Mouse (Mus musculus) bone marrow, adult 2 months (tissue): ENCODE data around the gene Grik3. TPM values are rescaled to one million over a fixed set of nuclear protein-coding genes. Genes with fewer than 3 reads are reported as not detected.

ENCODE experiments used
- H3K27ac ChIP-seq: fragments of 200-500 bp; 2 replicates; pipeline ENCODE4 v1.5.1; 2012; ENCODE audit warnings: low read depth, mild to moderate bottlenecking, control low read depth, inconsistent platforms, low read length; ENCODE audit not compliant: control insufficient read depth, poor library complexity, insufficient read depth
- H3K4me1 ChIP-seq: fragments of 200-500 bp; 2 replicates; pipeline ENCODE4 v1.6.1; 2011; ENCODE audit warnings: low read length; ENCODE audit not compliant: control insufficient read depth, insufficient read depth
- H3K4me3 ChIP-seq: fragments of 200-500 bp; replicated peaks from 2 replicates; pipeline ENCODE3; 2011; ENCODE audit warnings: mild to moderate bottlenecking, low read depth, low read length, control low read depth; ENCODE audit not compliant: control insufficient read depth
- CTCF ChIP-seq: fragments of 200-500 bp; IDR thresholded peaks from 2 replicates; pipeline ENCODE4 v1.5.1; 2011; ENCODE audit warnings: low read length, control low read depth; ENCODE audit not compliant: control insufficient read depth, insufficient read depth
- POLR2A ChIP-seq: fragments of 200-500 bp; IDR thresholded peaks from 2 replicates; pipeline ENCODE4 v1.6.1; 2011; ENCODE audit warnings: low read depth, mild to moderate bottlenecking, control low read depth, low read length, borderline replicate concordance; ENCODE audit not compliant: control insufficient read depth
- WGBS: fragments of 180-500 bp; shearing (Covaris S2); methylation state at CpG from one replicate; pipeline ENCODE4 v1.1.7; 2018; 5-methylcytosine and 5-hydroxymethylcytosine counted together
- polyA plus RNA-seq: library from polyadenylated mRNA; stranded (reverse); fragments of >200 nt; gene quantifications from 2 replicates; pipeline ENCODE4 v1.2.4, GENCODE M21; 2011; ENCODE audit warnings: low replicate concordance; ENCODE audit not compliant: missing spikeins, insufficient read depth, insufficient read length

The Grik3 gene
- polyA plus RNA-seq, 1 experiment = 0.45 TPM

DNA sequence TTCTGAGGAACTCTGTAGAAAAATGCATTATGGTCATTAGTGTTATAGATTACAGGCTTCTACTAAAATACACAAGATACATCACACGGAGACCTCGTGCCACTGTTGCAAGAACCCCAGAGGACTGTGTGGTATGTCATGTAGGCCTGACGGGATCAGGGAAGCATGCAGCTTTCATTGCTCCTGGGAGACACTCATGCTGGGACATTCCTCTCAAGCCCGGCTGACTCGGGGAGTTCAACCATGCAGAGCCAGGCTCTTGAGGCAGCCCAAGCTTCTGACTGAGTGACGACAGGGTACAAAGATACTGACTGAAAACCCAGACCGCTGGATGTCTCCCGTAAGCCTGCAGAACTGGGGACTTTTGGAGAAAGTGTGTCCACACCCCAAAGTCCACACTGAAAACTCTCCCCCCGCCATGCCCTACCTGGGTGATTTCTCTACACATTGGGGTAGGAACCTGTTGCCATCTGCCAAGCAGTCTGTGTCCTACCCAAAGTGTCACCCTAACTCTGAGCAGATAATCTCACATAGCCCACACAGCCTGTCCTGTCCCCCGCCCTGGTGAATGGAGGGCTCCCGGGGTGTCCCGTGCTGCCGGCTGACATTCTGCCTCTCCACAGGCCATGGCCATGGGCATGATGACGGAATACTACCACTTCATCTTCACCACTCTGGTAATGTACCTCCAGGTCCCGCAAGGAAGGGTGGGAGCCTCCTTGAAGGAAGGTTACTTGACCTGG lies 150.6 kb downstream of the Grik3 start:
- Histone ChIP-seq H3K4me3 (no peak overlapping the region), H3K4me1 (no peaks in the 10 kb centered on the region), H3K27ac (no peak overlapping the region)
- 88% methylated on average over 15 of the region's 15 CpGs for WGBS
- TF ChIP-seq POLR2A (no peak), CTCF (no peak)

DNA sequence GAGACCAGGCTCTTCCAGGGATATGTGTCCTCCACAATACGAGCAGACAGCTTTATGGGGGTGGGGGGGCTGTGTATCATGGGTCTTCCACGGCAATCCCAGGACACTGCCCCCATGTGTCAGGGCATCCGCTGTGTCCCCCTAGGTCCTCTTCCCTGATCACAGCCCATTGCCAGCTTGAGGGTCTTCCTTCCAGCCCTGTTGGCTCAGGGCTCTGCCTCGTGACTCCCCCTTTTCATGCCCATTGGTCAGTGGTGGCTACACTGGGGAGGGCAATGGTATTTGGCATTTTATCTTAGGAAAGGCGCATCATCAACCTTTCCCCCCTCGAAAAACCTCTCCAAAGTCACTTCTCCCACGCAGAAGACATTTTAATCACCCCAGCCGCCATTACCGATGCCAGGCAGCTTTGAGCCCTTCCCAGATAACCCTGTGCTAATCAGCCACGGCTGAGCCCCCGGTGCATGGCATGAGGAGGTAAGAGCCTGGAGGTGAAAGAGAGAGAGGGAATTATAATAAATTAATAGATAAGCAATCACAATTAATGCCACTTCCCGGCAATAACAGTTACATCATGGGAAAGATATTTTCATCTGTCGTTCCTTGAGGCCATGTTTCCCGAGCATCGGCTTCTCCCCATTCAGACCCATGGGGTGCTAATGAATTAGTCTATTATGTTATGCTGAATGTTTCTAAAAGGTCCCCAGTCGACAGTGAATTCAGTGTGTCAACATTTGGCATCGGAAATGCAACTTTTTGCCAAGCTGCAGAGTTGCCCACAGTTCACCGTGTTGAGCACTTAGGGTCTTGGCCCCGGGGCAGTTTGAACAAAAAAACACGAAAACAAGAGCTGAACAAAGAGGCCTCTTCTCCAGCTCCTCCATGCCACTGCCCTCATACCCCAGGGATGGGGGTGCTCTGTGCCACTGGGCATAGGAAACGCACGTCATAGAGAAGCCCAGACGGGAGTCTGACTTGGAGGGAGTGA lies 154.4 kb downstream of the Grik3 start:
- H3K4me3 ChIP-seq = no peak overlapping the region
- TF ChIP-seq CTCF (no peak), POLR2A (no peak)
- H3K27ac ChIP-seq = no peak overlapping the region
- 84% methylated on average over 23 of the region's 23 CpGs for WGBS
- H3K4me1 ChIP-seq = no peaks in the 10 kb centered on the region

DNA sequence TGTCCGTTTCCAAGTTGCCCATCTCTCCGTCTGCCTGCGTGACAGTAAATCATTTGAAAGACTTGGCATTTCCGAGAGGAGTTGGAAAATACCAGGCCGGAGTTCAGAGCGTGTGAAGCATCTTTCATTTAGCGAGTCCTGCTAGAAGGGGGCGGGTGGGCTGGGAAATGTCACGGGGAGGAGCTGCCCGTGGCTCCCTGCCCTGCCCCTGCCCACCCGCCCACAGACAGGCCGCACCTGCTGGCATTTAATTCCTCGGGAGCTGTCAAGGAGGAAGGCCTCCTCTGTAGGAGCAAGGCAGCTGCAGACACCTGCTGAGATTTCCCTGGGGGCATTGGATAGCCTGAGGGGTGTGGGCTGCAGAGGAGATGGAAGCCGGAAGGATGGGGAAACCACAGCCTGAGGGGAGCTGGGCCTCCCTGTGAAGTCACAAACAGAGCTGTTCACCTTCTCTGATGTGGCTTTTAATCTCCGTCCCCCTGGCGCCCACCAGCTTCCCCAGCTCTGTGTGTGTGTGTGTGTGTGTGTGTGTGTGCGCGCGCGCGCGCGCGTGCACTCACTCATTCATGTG lies 161.3 kb downstream of the Grik3 start:
- H3K4me1 ChIP-seq = no peaks in the 10 kb centered on the region
- no peak overlapping the region for H3K4me3 ChIP-seq
- no peak overlapping the region for H3K27ac ChIP-seq
- WGBS = 36% methylated on average over 24 of the region's 24 CpGs
- no peak for TF ChIP-seq POLR2A

DNA sequence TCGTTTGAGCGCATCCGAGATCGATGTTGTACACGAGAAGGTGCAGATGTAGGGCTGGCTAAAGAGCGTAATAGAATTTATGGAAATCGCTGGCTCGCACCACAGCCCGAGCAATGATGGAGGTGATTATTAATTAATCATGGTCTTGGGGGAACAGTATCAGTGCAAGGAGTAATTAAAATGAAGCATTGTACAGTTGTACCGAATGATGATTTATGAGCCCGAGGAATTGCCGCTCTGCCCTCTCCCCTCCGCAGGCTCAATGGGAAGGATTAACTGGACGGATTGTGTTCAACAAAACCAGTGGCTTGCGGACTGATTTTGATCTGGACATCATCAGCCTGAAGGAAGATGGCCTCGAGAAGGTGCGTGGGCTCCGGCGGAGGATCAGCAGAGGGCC lies 165.5 kb downstream of the Grik3 start:
- WGBS = 88% methylated on average over 19 of the region's 19 CpGs
- TF ChIP-seq CTCF = no peak
- TF ChIP-seq POLR2A = no peak
- no peaks in the 10 kb centered on the region for H3K4me1 ChIP-seq
- no peak overlapping the region for H3K4me3 ChIP-seq
- H3K27ac ChIP-seq = no peak overlapping the region

DNA sequence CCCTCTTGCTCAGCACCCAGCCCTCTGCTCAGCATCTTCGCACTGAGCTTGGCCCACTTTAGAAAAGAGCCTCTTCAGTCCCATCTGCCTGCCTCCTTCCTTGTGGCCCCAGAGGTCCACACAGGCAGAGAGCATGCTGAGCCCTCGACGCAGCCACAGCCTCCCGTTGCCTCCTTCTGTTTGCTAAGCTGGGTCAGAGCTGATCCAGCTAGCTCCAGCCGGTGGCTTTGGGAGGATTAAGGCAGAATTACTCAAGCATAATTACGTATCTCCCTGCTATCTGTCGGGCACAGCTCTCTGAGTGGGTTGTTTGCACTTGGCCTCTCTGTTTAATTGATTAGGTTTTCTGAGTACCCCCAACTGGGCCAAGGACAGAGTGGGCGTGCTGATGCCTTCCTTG lies 167.9 kb downstream of the Grik3 start:
- no peak overlapping the region for H3K4me3 ChIP-seq
- TF ChIP-seq POLR2A = no peak
- TF ChIP-seq CTCF = no peak
- H3K4me1 ChIP-seq = no peaks in the 10 kb centered on the region
- WGBS = 74% methylated on average over 8 of the region's 8 CpGs
- no peak overlapping the region for H3K27ac ChIP-seq

DNA sequence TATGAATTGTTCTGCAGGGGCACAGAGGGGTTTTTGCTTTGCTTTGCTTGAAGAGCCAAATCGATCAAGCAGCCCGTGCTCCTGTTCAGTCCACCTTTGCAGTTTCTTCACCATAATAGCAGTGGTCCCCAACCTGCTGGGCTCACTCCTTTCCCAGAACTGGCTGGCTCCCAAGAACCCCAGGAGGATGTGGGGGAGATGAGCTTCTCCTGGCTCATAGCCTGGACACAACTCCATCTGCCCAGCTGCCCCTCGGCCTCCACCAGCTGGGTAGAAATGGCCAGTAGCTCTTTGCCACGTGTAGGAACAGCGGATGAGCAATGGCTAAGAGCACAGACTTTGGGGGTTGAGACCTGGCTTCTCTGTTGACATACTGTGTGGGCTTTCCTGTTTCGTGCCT lies 171.5 kb downstream of the Grik3 start:
- 76% methylated on average over 6 of the region's 6 CpGs for WGBS
- TF ChIP-seq POLR2A (no peak), CTCF (no peak)
- H3K4me3 ChIP-seq = no peak overlapping the region

DNA sequence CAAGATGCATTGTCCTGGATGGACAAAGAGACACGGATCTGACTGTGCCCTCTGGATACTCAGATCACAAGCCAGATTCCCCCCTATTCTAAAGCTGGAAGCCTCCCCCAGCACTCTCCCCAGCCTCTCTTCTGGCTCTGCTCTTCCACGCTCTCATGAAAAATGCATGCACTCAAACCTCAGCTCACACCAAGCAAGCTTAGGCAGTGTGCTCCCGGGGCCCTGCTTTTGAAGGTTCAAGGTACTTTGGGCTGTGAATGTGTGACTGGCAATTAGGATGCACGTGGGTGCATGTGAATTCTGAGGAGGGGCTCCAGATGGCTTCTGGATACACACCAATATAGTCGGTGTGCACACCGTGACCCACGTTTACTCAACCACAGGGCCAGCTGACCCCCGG lies 172.8 kb downstream of the Grik3 start:
- TF ChIP-seq POLR2A = no peak
- TF ChIP-seq CTCF = no peak
- WGBS = 83% methylated on average over 8 of the region's 8 CpGs
- no peak overlapping the region for H3K27ac ChIP-seq
- no peak overlapping the region for H3K4me3 ChIP-seq
- H3K4me1 ChIP-seq = no peaks in the 10 kb centered on the region

More for the DNA sequence above, 171.5 kb downstream of the Grik3 start:
- Histone ChIP-seq H3K27ac (no peak overlapping the region), H3K4me1 (no peaks in the 10 kb centered on the region)

DNA sequence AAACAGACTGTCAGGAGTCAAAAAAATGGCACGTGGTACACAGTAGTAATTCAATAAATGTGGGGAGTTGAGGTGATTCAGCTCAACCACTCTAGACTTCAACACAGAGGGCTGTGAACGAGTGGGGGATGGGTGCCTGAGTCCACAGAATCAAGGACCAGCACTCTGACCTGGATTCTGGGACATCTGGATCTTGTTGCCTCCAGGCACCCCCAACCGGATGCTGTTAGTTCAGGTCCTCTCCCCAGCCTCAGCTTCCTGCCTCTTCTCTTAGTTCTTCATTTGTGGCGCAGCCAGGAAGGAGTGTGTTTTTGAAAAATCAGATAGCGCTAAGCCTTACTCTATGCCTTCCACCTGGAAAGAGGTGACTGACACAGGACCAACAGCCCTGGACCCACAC lies 175.5 kb downstream of the Grik3 start:
- WGBS = 3% methylated on average over 5 of the region's 5 CpGs

More for the DNA sequence above, 175.5 kb downstream of the Grik3 start:
- TF ChIP-seq CTCF (no peak), POLR2A (no peak)
- Histone ChIP-seq H3K27ac (no peak overlapping the region), H3K4me1 (no peaks in the 10 kb centered on the region), H3K4me3 (no peak overlapping the region)
